Mouse (Mus musculus) cerebellum, adult 18-20 months (tissue): ENCODE results near the gene Tpsb2.

Source experiments
- DNase-seq, 2 experiments: peaks; one replicate each; pipeline ENCODE4 v3.0.0; 2021

The Tpsb2 gene

GRCm38 (mm10) chr17:25408302-25408999 is 42.3 kb downstream of the Tpsb2 start:
- no peak for DNase-seq

GRCm38 (mm10) chr17:25409621-25410020 is 43.5 kb downstream of the Tpsb2 start:
- no peak for DNase-seq

GRCm38 (mm10) chr17:25410180-25410579 is 44.1 kb downstream of the Tpsb2 start:
- DNase-seq = no peak

- no peak for DNase-seq
These were observed 44.7 kb downstream of the Tpsb2 start for GRCm38 (mm10) chr17:25410786-25411185.

DNA sequence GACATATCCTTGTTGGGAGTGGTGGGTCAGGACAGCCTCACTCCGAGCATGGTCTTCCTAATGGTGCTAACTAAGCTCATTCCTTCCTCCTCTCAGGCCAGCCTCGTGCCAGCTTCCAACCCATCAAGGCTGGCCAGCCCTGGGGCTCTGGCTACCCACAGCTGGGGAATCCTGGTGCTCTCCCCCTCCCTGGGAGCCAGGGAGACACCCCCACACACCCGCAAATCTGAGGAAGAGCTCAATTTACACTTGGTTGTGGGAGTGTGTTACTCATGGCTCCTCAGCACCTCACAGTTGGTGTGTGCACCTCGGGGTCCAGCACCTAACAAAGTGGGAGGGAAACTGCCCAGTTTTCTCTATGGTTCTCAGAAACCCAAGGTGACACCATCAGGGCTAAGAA is 45.1 kb downstream of the Tpsb2 start:
- DNase-seq = no peak

- no peak for DNase-seq
These were observed 48.1 kb downstream of the Tpsb2 start for GRCm38 (mm10) chr17:25414209-25414608.

- DNase-seq = no peak
These were observed 48.8 kb downstream of the Tpsb2 start for GRCm38 (mm10) chr17:25414917-25415316.

GRCm38 (mm10) chr17:25415421-25415913 is 49.4 kb downstream of the Tpsb2 start:
- no peak for DNase-seq

GRCm38 (mm10) chr17:25416219-25416618 is 50.1 kb downstream of the Tpsb2 start:
- no peak for DNase-seq

GRCm38 (mm10) chr17:25417990-25418389 is 51.9 kb downstream of the Tpsb2 start:
- no peak for DNase-seq
